Mouse (Mus musculus): ENCODE data around the gene Fam118a.
"Not testable (repeated sequence)": the region's sequence is repeated elsewhere in the genome, so short reads cannot be mapped to it uniquely, and the experiment has no call there.

Fam118a gene

DNA sequence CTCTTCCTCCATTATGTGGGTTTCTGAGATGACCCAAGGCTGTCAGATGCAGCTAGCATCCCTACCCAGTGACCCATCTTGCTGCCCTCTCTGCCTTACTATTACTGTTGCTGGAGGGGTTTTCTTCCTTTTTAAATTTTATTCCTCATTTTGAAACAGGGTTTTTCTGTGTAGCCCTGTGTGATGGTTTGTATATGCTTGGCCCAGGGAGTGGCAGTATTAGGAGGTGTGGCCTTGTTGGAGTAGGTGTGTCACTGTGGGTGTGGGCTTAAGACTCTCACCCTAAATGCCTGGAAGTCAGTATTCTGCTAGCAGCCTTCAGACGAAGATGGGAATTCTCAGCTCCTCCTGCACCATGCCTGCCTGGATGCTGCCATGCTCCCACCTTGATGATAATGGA lies at the start of gene Fam118a:
Fam118a (plus strand) TSS at position 301 of the 400 bp plus-strand sequence.
- not testable (repeated sequence) for DNase-seq

DNA sequence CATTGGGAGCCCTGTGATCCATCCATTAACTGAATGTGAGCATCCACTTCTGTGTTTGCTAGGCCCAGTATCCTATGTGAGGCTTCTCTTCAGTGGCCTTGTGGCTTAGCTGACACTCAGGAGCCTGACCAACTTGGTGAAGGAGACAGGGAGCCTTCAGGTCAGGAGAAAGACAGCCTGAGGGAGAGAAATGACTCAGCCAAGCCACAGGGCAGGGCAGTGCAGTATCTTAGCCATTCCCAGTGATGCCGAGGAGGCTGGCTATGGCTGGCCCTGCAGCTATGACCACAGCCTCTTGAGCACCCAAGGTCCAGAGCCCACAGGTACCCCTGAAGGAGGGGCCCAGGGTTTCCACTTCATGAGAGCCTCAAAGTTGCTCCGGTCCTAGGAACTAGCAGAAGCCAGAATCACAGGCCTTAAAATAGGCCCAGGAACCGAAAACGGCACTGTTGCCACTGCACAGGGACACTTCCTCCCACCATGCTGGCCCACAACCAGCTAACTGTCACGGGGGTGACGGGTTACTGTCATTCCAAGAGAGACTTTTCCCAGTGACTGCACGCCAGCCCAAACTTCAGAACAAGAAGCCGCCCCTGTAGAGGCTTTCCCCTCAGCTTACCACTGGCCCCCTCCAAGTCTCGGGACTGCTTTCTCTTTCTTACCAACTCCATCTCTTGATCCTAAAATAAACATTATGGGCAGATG lies 47.0 kb upstream of the Fam118a start:
- no peak for DNase-seq

DNA sequence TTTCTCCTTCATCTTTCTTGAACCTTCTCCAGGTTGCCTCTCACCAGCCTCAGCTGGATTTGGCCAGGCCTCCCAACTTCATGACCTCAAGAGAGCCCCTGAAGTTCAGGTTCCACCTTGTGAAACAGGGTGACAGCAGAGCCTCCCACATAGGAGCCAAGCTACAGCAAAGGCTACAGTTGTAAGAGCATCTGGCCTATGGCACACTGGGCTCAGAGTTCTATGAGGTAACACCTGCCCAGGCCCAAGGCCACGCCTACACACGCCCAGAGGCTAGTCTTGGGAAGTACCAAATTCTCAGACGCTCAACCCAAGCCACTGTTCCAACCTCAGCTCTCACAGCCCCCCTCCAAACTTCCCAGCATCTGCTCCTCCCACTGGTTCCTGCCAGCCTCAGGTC lies 45.9 kb upstream of the Fam118a start:
- no peak for DNase-seq

DNA sequence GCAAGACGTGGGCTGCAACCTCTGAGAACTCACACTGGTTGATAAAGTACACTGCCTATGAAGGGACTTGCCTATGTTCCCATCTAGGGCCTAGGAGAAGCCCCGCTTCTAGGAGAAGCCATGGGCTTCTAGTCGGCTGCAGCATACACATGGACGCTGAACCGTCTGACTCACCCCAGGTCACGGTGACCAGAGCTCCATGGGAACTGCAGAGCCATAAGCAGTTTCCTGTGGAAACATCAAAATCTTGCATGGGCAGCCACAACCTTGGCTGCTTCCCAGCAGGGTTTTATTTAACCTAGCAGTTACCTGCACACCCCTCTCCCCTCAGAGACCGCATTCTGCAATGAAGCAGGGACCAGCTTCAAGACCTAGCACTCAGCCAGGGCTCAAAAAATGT lies 45.0 kb upstream of the Fam118a start:
- DNase-seq: no peak

DNA sequence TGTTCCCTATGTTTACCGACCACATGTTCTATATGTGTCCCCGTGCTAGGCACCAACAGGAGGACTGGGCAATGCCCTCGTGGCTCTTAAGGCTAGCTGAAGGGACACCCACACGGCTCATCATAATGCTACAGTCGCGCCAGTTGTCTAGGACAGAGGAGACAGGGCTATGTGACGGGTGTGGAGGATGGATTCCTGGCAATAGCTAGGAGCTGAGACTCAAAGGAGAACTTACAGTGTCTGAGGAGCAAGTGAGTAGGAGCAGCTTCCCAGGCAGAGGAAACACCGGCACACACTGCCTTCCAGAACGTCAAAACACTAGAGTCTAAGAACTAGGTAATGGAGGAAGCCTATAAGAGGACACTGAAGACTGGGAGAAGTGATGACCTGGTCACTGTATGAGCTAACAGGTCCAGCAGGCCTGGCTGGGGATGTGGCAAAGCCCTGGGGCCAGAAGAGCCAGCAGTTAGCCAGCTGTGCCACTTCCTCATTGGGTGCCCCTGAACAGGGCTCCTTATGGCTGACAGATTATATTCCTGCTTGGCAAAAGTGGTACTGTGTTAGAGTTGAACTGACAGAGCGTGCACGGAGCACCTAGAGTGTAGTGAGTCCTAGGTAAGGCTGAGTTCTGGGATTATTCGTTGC lies 43.1 kb upstream of the Fam118a start:
- DNase-seq: no peak

DNA sequence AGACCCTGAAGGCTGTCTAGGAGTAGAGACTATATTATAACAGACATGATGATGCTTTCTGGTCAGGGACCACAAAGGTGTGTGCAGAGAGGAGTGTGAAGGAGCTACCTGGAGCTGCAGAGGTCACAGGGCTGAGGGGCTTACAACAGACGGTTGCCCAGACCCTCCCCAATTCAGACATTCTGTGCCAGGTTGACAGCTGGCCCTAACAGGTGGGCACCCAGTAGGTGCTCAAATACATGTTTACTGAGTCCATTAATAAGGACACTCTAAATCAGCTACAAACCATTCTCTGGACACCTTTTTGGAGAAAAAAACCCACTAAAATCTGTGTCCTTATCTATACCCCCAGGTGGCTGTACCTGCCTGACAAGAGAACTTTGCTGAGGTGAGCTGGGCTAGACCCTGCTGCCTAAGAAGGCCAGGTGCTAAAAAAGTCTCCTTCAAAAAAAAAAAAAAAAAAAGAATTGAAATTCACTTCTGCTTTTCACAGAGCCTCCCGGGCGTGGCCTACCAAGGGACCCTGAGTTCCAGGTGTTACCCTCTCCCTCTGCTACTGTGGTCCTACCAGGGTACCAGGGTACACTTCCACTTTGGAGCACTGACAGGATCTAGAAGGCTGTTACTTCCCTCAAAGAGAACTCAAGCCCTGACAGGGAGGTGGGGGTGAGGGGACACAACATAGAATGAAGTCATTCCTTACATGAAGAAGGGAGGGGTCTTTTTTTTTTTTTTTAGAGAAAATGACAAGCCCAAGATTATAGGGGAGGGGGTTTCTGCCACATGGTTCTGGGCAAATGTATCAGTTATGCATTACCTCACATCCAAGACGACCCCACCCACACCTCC lies 42.4 kb upstream of the Fam118a start:
- DNase-seq: no peak

DNA sequence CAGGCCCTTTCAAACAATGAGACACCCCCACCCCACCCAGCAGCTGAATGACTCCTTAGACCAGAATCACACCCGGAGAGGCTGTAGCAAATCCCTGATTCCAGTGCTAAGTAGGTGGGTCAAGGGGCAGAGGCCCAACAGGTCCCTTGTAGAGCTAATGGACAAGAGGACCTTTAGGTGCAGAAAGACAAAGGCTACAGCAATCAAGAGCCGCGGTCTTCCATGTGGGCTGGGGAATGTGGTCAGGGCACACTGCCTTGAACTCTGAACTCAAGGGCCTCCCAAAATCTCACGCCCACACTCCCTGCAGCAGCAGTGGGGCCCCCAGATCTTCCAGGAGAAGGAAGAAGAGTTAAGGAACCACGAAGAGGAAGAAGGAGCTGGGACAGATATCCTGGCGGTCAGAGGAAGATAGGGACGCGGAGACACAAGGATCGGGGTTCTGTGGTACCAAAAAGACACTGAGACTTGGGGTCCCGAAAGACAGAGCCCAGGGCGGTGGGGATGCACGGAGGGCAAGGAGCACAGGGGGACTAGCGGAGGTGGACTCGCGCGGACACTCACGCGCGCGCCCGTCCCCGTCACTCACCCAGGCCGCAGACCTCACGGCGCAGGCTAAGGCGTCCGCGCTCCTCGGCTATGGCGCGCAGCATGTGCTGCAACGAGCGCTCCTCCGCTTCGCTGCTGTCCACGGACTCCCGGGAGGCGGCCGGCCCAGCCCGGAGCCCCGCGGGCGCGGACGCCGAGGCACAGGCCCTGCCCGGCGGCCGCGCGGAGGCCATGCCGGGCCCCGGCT lies 41.5 kb upstream of the Fam118a start:
- DNase-seq: no peak

DNA sequence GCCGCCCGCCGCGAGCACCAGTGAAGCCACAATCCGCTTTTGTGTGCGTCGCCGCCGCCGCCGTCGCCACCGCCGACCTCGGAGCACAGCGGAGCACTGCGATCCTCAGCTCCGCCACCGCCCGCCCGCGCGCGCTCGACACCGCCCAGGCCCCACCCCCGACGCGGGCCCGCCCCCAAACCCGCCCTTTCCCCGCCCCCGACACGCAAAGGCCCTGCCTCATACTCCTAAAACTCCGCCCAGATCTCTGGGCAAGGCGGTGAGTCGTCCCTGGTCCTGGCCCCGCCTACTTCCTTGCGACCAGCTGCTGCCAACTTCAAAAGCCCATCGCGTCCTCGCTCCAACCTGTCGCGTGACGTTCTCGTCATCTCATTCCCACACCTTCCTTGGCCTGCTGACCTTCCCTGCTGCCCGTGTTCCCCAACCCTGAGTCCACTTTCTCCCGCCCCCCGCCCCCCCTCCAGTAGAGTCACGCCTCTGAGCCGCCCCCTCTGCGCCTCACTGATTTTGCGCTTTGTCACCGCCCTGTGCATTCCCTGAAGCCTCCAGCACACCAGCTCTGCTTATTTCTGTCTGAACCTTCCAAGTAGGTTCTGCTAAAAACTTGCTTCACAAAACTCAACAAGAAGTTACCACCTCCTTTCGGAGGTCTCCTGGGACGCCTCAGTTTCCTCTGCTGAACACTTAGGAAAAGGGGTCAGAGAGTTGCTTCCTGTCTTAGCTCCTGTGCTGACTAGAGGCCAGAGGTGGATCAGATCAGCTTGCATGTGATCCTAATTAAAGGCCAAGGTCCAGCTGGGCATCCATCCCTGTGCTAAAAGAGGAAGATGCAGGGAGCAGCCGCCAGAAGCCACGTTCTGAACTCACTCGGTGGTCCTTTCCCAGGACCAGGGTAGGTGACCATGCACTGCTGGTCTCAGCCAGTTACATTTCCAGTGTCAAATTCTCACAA lies 40.6 kb upstream of the Fam118a start, which contains the start of gene 5031439G07Rik:
5031439G07Rik (minus strand) TSS at position 678 of the 952 bp plus-strand sequence.
- peak; percentile 94 for DNase-seq

DNA sequence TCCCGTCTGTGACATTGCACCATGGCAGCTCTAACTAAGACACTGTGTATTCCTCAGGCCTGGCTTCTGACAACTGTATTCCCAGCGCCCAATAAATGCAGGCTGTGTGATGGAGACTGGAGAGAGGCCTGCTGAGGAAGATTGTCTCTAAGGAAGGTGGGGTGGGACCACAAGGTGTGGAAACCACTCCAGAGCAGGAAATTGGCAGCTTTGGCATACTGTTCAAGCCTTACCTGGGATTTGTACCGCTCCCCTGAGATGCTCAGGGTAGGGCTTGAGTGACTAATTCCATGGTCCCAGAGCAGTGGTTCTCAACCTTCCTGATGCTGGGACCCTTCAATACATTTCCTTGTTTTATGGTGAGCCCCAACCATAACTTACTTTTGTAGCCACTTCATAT lies 39.6 kb upstream of the Fam118a start:
- no peak for DNase-seq

DNA sequence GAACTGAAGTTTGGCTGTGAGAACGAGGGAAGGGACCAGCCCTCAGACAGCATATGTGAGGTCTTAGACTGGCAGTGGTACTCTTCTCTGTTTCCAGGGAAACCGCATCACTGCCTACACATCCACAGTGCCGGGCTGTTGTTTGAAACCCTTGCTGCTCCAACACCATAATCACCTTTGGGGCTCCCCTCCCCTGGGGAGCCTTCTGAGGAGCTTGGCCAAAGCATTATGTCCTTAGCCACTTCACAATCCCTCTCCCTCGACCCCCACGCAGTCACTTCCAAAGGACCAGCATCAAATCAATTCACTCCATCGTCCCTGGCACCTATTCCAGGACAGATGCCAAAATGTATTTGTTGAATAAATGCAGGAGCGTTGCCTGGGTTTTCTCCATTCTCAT lies 39.0 kb upstream of the Fam118a start:
- no peak for DNase-seq

DNA sequence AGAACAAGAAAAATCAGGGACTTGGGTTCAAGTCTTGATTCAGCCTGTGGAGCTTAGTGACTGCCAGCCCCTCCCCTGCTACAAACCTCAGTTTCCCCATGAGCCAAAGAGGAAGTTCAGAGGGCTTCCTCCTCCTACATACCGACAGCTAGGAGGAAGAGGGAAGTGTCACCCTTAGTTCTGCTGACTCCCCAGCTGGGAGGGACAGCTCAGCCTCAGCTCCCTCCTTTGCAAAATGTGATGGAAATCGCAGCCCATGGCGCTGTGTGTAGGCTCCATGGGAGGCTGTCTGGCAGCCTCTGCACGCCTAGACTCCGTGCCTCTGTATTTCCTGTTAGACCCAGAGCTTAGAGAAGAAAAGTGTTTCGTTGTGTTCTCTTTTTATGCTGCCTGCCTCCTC lies 34.2 kb upstream of the Fam118a start:
- DNase-seq: no peak

DNA sequence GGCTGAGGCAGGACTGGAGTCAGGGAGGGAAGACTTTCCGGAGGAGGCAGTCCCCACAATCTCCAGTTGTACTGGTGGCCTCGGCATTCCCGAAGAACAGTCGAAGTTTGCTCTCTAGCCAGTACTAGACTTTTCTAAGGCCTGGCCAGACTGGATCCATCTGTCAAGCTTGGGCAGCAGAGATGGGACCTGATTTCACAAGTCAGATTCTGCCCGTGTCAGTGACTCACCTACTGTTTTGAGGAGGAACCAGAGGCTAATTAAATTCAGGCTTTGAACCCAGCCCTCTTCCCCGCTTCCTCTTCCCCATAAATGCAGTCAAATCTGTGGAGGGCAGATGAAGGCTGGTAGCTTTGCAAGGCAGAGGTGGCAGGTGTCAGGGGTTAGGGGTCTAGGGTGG lies 33.7 kb upstream of the Fam118a start:
- DNase-seq: no peak

DNA sequence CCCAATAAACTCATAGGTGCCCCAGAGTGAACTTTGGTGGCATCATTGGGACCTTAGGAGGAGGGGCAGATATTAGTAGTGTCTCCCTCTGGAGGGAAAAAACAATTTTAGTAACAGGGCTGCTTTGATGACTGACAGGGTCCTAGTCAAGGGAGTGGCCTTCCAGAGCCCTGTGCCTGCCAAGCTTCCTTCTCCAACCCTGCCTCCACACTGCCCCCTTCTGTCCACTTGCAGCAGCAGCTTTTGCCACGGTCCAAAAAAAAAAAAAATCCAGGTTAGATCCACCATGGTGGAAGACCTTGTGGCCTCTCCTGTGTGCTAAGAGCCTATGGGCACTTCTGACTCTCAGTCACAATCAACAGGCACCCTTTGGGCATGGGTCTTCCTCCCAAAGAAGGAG lies 32.8 kb upstream of the Fam118a start:
- peak; percentile 63 for DNase-seq

DNA sequence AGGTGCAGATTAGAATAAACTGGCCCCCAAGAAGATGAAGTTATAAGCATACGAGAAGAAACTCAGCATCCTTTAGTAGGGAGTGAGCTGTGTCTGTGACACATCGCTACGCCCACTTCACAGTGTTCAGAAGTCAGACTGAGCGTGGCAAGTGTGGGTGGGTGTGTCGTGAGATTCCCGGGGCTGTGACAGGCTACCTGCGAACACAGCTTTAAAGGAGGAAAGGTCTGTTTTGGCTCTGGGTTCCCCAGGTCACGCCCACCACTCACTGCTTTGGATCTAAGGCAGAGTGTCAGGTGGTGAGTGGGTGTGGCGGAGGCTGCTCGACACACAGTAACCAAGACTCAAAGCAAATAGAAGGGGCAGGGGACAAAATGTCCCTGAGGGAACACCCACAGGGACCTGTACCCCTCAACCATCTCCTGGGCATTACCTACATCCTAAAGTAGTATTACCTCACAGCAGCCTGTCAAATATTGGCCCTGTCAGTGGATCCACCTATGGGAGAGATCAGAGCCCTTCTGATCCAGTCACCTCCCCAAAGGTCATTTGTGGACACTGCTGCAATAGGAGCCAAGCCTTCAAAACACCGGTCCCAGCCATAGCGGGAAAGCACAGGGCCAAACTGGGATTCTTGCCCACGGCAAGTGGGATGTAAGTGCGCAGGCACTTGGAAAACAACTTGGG lies 30.8 kb upstream of the Fam118a start:
- no peak for DNase-seq

DNA sequence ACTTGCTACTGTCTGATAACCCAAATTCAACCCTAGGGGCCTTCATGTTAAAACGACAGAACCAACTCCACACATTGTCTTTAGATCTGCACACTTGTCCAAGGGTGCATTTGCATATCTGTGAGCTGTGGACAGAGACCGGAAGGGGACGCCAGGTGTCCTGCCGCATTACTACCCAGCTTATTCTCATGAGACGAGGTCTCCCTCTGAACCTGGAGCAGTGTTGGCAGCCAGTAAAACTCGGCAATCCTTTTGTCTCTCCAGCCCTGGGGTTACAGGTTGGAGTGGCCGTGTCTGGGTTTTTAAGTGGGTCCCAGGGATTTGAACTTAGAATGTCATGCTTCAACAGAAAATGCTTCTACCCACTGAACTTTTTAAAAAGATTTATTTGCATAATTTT lies 28.8 kb upstream of the Fam118a start:
- no peak for DNase-seq

DNA sequence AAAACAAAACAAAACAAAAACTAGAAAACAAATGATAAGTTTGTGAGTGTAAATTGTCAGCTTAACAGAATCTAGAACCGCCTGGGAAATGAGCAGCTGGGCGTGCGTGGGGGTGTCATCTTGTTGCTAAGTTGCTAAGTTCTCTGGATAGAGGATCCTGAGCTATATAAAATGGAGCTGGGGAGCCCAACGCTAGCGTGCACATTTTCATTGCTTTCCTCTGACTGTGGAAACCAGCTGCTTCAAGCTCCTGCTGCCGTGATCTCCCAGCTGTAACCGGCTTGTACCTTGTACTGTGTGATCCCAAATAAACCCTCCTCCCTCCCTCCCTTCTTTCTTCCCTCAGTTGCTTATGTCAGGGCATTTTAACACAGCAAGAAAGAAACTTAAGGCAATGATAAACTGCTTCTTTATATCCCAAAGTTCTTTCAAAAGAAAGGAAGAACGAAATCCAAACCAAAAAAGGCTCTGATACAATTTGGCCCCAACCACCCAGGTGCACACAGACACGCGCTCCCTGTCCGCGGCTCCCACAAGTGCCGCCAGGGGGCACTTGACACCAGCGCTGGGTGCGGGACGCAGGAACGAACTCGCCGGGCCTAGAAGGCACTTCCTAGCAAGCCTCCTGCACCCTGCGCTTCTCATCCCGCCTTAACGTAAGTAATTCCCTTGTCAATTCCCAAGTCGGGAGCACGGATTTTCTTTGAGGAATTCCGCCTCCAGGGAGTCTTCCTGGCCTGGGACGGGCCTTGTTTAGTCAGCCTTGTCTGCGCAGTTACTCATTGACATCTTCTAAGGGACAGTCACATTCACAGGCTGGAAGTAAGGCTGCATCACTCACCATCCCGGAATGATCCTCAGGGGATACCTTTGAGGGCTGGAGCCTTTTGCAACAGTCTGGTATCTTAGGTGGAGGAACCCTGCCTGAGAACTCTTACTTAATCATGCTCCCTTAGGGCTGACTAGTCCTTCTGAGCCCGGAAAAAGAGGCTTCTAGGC lies 27.5 kb upstream of the Fam118a start:
- peak; percentile 88 for DNase-seq

DNA sequence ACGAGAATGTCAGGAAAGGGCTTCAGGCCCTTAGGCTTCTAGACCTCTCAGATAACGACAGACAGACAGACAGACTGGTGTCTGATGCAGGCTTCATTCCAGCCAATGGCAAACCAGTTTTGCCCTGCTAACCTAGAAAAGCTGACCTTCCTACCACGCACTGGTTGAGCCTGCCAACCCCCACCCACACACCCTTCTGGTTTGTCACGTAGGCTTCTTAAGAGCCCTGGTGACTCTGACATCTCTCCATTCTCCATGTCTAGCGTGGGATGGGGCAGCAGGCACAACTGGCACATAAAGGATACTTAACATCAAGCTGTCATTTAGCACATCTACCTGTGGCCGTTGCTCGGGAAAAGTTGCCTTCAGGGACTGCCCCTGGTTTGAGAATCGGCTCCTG lies 19.1 kb upstream of the Fam118a start:
- no peak for DNase-seq

DNA sequence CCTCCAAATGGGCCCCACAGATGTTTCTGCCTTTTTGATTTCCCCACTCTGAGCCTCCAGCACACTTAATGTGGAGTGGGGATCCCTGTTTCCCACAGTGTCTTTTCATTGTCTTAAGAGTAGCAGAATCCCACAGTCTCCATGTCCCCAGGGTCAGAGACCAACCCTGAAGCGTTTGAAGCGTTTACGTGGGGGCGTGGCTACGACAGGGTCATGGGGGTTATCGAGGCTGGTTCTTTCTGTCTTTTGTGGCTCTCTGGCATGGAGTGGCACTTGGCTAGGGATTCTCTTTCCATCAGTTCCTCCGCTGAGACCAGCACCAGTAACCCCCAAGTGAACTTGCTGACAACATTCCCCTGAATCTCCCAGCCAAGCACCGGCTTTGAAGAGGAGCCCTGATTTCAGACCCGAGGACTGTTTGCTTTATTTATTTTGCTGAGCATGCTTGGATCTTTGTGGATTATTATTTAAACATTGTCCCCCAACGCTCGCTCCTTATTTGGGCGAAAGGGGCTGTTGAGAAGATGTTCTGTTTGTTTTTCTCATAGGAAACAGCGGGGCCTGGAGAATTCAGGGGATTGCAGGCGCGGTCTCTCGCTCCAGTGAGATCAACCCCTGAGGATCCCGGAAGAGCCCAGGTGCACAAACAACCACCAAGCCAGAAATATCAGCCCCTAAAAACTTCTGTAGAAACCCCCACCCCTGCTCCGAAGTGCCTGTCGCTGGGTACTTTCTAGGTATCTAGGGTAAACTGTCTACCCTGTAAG lies 16.7 kb upstream of the Fam118a start:
- DNase-seq: no peak

DNA sequence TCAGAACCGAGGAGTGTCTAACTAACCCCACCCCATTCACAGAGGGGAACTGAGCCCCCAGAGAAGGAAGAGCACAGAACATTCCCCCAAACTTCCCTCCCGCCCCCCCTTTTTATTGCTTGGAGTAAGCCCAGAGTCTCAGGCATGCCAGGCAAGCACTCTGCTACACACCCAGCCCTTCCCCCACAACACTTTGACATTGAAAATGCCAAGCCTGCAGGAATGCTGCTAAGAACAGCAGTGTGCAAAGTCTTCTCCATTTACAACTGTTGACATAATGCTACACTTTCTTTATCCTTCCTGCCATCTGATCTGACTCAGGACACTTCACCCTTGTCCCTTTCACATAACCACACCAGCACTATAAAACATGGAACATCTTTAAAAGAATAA lies 16.1 kb upstream of the Fam118a start:
- DNase-seq: no peak

Data from thymus, postnatal 14 days (tissue).